Mouse (Mus musculus) retina, adult 2 months (tissue): Measurements from ENCODE around the gene Srp9.
"Not testable (repeated sequence)": the region's sequence is repeated elsewhere in the genome, so short reads cannot be mapped to it uniquely, and the experiment has no call there.

ENCODE experiments used
- DNase-seq: peaks from one replicate; pipeline ENCODE4 v3.0.0-alpha.2; 2012; ENCODE audit warnings: low read depth, low spot score

The Srp9 gene

DNA sequence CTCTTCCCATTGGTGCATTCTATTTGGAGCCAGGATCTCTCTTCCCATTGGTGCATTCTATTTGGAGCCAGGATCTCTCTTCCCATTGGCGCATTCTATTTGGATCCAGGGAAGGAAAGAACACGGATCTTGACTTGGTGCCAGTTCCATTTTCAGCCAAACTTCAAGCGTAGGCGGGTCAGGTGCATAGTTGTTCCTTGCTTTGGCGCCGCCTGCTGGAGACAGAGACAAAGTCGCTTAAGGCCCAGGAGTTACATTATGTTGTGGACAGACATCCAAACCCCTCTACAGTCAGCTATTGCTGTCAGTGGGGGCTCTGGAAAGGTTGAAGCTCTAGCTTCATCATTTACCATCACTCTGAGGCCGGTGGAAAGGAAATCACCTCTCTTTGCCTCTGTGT, 18.8 kb downstream of the Srp9 start:
- no peak for DNase-seq

- no peak for DNase-seq
Observed at GRCm38 (mm10) chr1:182145546-182145945, 21.0 kb downstream of the Srp9 start.

DNA sequence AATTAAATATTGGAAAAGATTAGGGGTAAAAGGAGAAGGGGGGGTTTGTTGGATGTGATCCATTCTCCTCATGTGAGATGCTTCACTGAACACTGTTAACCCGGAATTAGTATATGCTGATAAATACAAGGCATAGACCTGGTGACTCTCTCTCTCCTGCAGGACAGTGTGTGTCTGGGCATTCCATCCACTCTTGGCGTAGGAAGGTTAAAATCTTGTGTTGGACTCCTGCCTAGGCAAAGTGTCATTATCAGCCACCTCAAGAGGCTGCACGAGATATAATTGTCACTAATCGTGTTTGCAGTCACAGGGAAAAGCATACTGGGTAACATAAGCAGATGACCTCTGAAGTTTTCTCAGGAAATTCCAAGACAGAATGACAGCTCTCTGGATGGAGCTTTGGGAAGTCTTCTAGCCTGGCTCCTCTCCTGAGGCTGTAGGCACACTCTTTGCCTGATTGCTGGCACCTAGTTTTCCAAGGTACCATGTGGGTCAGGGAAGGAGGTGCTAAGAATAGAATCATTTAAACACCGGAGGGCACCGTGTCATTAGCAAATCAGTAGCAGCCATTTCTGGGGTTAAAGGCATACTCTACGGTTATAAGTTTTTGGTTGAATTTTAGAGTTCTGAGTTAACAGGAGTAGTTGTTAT, 24.5 kb downstream of the Srp9 start:
- DNase-seq: no peak

- no peak for DNase-seq
Observed at GRCm38 (mm10) chr1:182149966-182150365, 25.4 kb downstream of the Srp9 start.

DNA sequence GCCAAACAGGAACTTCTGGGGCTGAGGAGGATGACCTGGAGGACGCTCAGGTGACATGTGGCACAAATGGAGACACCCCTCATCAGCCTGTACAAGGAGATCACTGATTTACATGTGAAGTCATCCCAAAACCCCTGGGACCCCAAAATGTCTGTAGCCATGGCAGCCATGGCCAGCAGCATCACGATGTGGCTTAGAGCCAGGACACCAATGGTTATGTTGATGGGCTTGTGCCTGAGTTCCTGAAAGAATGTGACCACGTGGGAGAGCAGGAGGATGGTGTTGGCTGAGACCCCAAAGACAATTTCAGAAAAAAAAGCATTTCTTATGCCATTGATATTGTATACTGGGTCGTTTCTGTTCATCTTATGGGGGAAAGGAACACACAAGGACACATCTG, 33.2 kb downstream of the Srp9 start:
- DNase-seq: no peak

DNA sequence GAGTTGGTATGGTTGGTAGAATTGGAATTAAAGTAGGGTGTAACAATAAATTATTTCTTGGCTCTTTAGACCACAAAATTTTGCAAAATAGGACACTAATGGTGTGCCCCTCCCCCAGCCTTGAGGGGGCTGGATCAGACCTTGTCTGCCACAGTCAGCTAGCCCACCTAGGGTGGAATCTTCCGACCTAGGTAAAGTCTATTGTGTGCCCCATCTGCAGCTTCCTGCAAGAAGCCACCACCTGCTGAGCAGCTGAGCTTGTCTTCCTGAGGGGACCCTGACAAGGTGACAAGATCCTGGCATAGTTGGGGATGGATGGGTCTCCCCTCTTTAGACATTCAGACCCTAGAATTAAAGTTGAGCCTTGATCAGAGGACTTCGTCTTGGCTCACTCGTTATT, 35.0 kb downstream of the Srp9 start:
- no peak for DNase-seq

DNA sequence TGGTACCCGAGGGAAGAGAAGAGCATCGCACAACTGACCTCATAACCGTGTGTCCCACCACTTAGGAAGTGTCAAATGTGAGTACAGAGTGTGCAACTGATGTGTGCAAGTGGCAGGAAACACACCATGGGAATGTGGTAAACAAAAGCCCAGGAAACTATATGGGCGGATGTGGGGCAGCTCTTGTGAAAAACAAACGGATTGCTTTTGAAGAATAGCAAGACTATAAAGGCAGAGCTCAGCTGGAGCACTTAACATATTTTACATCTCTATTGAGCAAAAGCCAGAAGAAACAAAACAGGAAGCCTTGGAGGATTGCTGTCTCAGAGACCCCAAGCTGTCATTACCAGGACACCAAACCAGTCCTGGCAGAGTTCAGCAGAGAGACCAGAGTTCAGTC, 38.4 kb downstream of the Srp9 start:
- no peak for DNase-seq

DNA sequence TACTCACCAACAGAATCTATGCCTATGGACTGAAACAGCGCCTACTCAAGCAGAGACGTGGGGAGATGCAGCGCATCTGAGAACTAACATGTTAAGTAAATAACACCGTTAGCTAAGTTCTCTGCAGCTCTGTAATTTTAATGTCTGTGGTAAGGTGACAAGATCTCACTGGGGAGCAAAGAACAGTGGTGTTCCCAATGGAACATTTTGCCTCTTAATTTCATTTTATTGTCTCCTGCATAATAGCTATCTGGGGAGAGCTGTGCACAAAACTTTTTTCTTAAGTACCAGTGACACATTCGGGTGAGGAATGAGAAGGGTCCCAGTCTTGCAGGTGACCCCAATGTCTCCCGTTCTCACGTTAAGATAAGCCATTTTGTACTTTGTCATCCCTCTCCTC, 39.8 kb downstream of the Srp9 start, which contains the start of gene Vmn1r1:
TSS of gene Vmn1r1 (minus strand) at position 101 of the 400 bp plus-strand sequence.
- DNase-seq: no peak

GRCm38 (mm10) chr1:182170206-182170605, 45.7 kb downstream of the Srp9 start:
- DNase-seq: not testable (repeated sequence)

GRCm38 (mm10) chr1:182176985-182177384, 52.4 kb downstream of the Srp9 start:
- DNase-seq: not testable (repeated sequence)

- no peak for DNase-seq
Observed at GRCm38 (mm10) chr1:182181456-182182305, 57.1 kb downstream of the Srp9 start.
